Comparison of ENCODE assay signal across 20 mouse cellular contexts in genomic region chr10:78325916-78326647, GRCm38 (mm10). TPM values are rescaled to one million over a fixed set of nuclear protein-coding genes. Genes with fewer than 3 reads are reported as not detected.
A peak's percentile ranks its signal among the peaks of the same experiment; 100 is the strongest.
DNase-seq lines count a peak whose midpoint lies in the region; ATAC-seq and TF ChIP-seq lines count a peak whose summit lies in the region.
"Had no signal": no experiment of that assay in that cellular context is flagged by ENCODE, and none has a peak within 500 bp of the region (broad histone marks: within the 10 kb centered on the region; RNA-seq: fewer than 3 reads in every experiment).

No protein-coding gene starts in this region.

- DNase-seq in kidney, postnatal 0 days (ENCODE audit: low spot score) = no peak
- no peak for DNase-seq in kidney, adult 8-10 months
- DNase-seq in ES-E14 (ENCODE audit: low read depth, low spot score) = peak; percentile 40
- DNase-seq in brain, adult 2 months (ENCODE audit: low read depth, low spot score) = peak; percentile 61
- no peak for DNase-seq in embryo, embryonic 11 days
- DNase-seq in forebrain, embryonic 10.5 days (ENCODE audit: extremely low spot score, low spot score) = no peak
- DNase-seq: cerebellum, adult 8-10 months; heart, postnatal 10 days; kidney, adult 11 months; lung, adult 2 months; thymus, adult 2 months had no signal

- 0 out of 2 replicates have a peak overlapping the region, but pooled peaks have one; percentile 1 for H3K27ac ChIP-seq in kidney, postnatal 0 days
- no peak overlapping the region for H3K27ac ChIP-seq in ES-E14 (ENCODE audit: insufficient read depth, low read depth, low read length, poor library complexity, severe bottlenecking)
- peak overlapping the region; percentile 96 for H3K27ac ChIP-seq in small intestine, adult 2 months (ENCODE audit: insufficient read depth, low read depth, low read length)
- no peak overlapping the region for H3K27ac ChIP-seq in forebrain, embryonic 10.5 days
- H3K27ac ChIP-seq: hindbrain, embryonic 14.5 days; limb, embryonic 15.5 days; midbrain, embryonic 15.5 days had no signal

- H3K9ac ChIP-seq in kidney, postnatal 0 days (ENCODE audit: low read depth, low read length) = no peak overlapping the region
- no peak overlapping the region for H3K9ac ChIP-seq in ES-E14 (ENCODE audit: insufficient read depth, low read depth, low read length, poor library complexity, severe bottlenecking)
- H3K9ac ChIP-seq: hindbrain, embryonic 14.5 days; limb, embryonic 15.5 days; midbrain, embryonic 15.5 days had no signal

- H3K36me3 ChIP-seq in kidney, postnatal 0 days (ENCODE audit: insufficient read depth, low read length) = no peaks in the 10 kb centered on the region; the same call in 1 of the 2 replicates
- H3K36me3 ChIP-seq in ES-E14 (ENCODE audit: control insufficient read depth, insufficient read depth, low read length, poor library complexity, severe bottlenecking) = no peaks in the 10 kb centered on the region; the same call in 1 of the 2 replicates
- no peaks in the 10 kb centered on the region for H3K36me3 ChIP-seq in small intestine, adult 2 months (ENCODE audit: control insufficient read depth, insufficient read depth, low read length)
- H3K36me3 ChIP-seq in forebrain, embryonic 10.5 days (replicated peaks) = peaks cover 43% of the 10 kb centered on the region
- H3K36me3 ChIP-seq: G1E had no signal

- TF ChIP-seq POLR2A in small intestine, adult 2 months (IDR thresholded peaks at IDR 0.05; ENCODE audit: low read depth, low read length) = no peak

- H3K27me3 ChIP-seq in kidney, postnatal 0 days (ENCODE audit: insufficient read depth, low read length) = no peaks in the 10 kb centered on the region
- H3K27me3 ChIP-seq in small intestine, adult 2 months (ENCODE audit: control insufficient read depth, insufficient read depth, low read length) = no peaks in the 10 kb centered on the region
- H3K27me3 ChIP-seq in forebrain, embryonic 10.5 days (ENCODE audit: poor library complexity, severe bottlenecking) = no peaks in the 10 kb centered on the region
- H3K27me3 ChIP-seq: limb, embryonic 15.5 days; megakaryocyte, embryonic 14.5 days; midbrain, embryonic 15.5 days had no signal

- in situ Hi-C loops in ES-E14 (cut with MboI; ENCODE audit: low sequenced_read_pairs in 2 of 2, unreplicated experiment in 2 of 2) = no loop called here

- no peaks in the 10 kb centered on the region for H3K9me3 ChIP-seq in kidney, postnatal 0 days (replicated peaks; ENCODE audit: low read length)
- no peaks in the 10 kb centered on the region for H3K9me3 ChIP-seq in ES-E14 (ENCODE audit: control insufficient read depth, insufficient read depth, low read depth, low read length)
- H3K9me3 ChIP-seq in forebrain, embryonic 10.5 days = no peaks in the 10 kb centered on the region
- H3K9me3 ChIP-seq: G1E; limb, embryonic 15.5 days; megakaryocyte, embryonic 14.5 days; midbrain, embryonic 15.5 days had no signal

- TF ChIP-seq CTCF in kidney, postnatal 0 days (IDR thresholded peaks at IDR 0.05; ENCODE audit: low read depth) = no peak
- TF ChIP-seq CTCF in small intestine, adult 2 months (IDR thresholded peaks at IDR 0.05; ENCODE audit: extremely low read depth, insufficient read length, insufficient replicate concordance, low read depth, low read length) = no peak

- no peak overlapping the region for H3K4me3 ChIP-seq in kidney, postnatal 0 days (replicated peaks; ENCODE audit: low read depth, low read length)
- H3K4me3 ChIP-seq in ES-E14 (ENCODE audit: insufficient read depth in 1 of 2, low read depth in 1 of 2, low read length in 2 of 2, poor library complexity in 1 of 2, severe bottlenecking in 1 of 2) = no peak overlapping the region
- no peak overlapping the region for H3K4me3 ChIP-seq in small intestine, adult 2 months (ENCODE audit: low read depth, low read length)
- H3K4me3 ChIP-seq in forebrain, embryonic 10.5 days = no peak overlapping the region
- H3K4me3 ChIP-seq: limb, embryonic 15.5 days; megakaryocyte, embryonic 14.5 days; midbrain, embryonic 15.5 days; myocyte had no signal

- H3K4me1 ChIP-seq in kidney, postnatal 0 days (replicated peaks; ENCODE audit: insufficient read depth, low read length) = peaks cover 4% of the 10 kb centered on the region; the same call in 1 of the 2 replicates
- H3K4me1 ChIP-seq in ES-E14 (ENCODE audit: control insufficient read depth in 2 of 2, insufficient read depth in 2 of 2, low read length in 2 of 2, poor library complexity in 1 of 2) = peaks cover 0 to 7% of the 10 kb centered on the region in 2 experiments; a peak in 1 of 4 replicates
- H3K4me1 ChIP-seq in small intestine, adult 2 months (ENCODE audit: control insufficient read depth, insufficient read depth, insufficient read length, low read length) = peaks cover 45% of the 10 kb centered on the region
- H3K4me1 ChIP-seq in forebrain, embryonic 10.5 days = peaks cover 11% of the 10 kb centered on the region
- H3K4me1 ChIP-seq: midbrain, embryonic 15.5 days had no signal

- H3K4me2 ChIP-seq in kidney, postnatal 0 days (ENCODE audit: low read length) = no peak overlapping the region
- H3K4me2 ChIP-seq: heart, embryonic 11.5 days; hindbrain, embryonic 14.5 days; limb, embryonic 15.5 days; midbrain, embryonic 15.5 days had no signal

- ATAC-seq in kidney, postnatal 0 days (replicated peaks; ENCODE audit: low FRiP score, low read depth) = no peak
- ATAC-seq: forebrain, embryonic 16.5 days; midbrain, embryonic 15.5 days had no signal

- 58% methylated on average over 8 of the region's 8 CpGs for WGBS in kidney, postnatal 0 days
- 32% methylated on average over 8 of the region's 8 CpGs for WGBS in small intestine, adult 2 months
- WGBS in forebrain, embryonic 10.5 days = 81% methylated on average over 8 of the region's 8 CpGs

TF ChIP-seq in ES-E14, 5 proteins besides CTCF, POLR2A, EP300 and RAD21:
- TF ChIP-seq CHD2 (IDR thresholded peaks at IDR 0.05; ENCODE audit: low read depth, low read length) (no peak), MAFK (IDR thresholded peaks at IDR 0.05; ENCODE audit: insufficient read depth, low read depth, low read length) (no peak), ZNF384 (IDR thresholded peaks at IDR 0.05; ENCODE audit: low read depth, low read length) (no peak), ZC3H11A (IDR thresholded peaks at IDR 0.05; ENCODE audit: borderline replicate concordance, low read depth, low read length) (no peak), HCFC1 (IDR thresholded peaks at IDR 0.05; ENCODE audit: borderline replicate concordance, insufficient read depth, low read length) (no peak)
TF ChIP-seq in ES-E14: peak in this region for 0.

RNA-seq across cellular contexts. Expression of gene Agpat3, which starts 26.2 kb away (rescaled TPM):
- 140 and 144 TPM in 2 replicates for polyA plus RNA-seq in kidney, postnatal 0 days (2015; fragmentation: Nextera tagmentation; extraction: Ambion mirVana)
- total RNA-seq in ES-E14 (2012; rRNA removed) = 52.0 and 54.0 TPM in 2 replicates
- 116 and 178 TPM in 2 replicates for polyA plus RNA-seq in small intestine, adult 2 months (2012; rRNA removed)
- 36.8 and 37.7 TPM in 2 replicates for polyA plus RNA-seq in forebrain, embryonic 10.5 days (2016; fragmentation: Nextera tagmentation; extraction: Ambion mirVana)

Comparison
In these comparisons a context has a peak if more than half of its experiments do, and no peak if none do; other contexts are left out.
1. DNase-seq: peak in ES-E14 (single experiment) and brain, adult 2 months (single experiment); none in kidney, postnatal 0 days (single experiment), kidney, adult 8-10 months (0 of 2), embryo, embryonic 11 days (single experiment) and forebrain, embryonic 10.5 days (single experiment).
2. H3K27ac ChIP-seq: peak in kidney, postnatal 0 days (single experiment) and small intestine, adult 2 months (single experiment); none in ES-E14 (single experiment) and forebrain, embryonic 10.5 days (single experiment).